Mouse (Mus musculus) C2C12 (cell line): ENCODE measurements around the gene Rsph6a.

Experiments
- CEBPB ChIP-seq: IDR thresholded peaks from one replicate; pipeline ENCODE4 v1.6.1; 2011; ENCODE audit warnings: low read depth, mild to moderate bottlenecking, control low read depth, moderate library complexity
- CTCF ChIP-seq: IDR thresholded peaks from one replicate; pipeline ENCODE4 v1.5.1; 2011; ENCODE audit not compliant: control insufficient read depth, insufficient read depth, insufficient read length
- MAX ChIP-seq: IDR thresholded peaks from one replicate; pipeline ENCODE4 v1.6.1; 2011; ENCODE audit warnings: mild to moderate bottlenecking, control low read depth
- MYOD1 ChIP-seq: IDR thresholded peaks from one replicate; pipeline ENCODE4 v1.6.1; 2011; ENCODE audit warnings: low read depth; ENCODE audit not compliant: control insufficient read depth, insufficient read length
- MYOG ChIP-seq: IDR thresholded peaks from one replicate; pipeline ENCODE4 v1.6.1; 2011; ENCODE audit not compliant: control insufficient read depth, insufficient read length; ENCODE audit errors: extremely low read depth
- USF1 ChIP-seq: IDR thresholded peaks from one replicate; pipeline ENCODE4 v1.6.1; 2011; ENCODE audit warnings: low read depth, mild to moderate bottlenecking, control low read depth, moderate library complexity

DNA sequence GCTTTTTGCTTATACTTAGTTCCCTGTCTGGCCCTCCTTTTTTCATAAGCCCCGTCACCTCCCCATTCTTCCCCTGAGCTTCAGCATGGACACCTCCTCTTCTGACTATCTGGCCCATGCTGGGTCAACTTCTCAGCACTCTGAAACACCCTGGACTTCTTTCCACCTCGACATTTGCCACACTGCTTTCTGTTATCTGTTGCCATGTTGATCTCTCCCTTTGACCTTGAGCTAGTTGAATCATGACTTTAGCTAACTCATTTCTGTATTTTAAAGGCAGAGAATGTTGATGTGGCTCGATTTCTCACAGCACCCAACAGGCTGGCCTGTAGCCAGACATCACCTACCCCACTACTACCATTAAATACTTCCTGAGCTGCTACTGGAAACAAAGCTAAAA lies 52.9 kb downstream of the Rsph6a start:
- no peak for TF ChIP-seq CTCF
- TF ChIP-seq MAX, result no peak
- no peak for TF ChIP-seq USF1
- no peak for TF ChIP-seq MYOG
- TF ChIP-seq CEBPB, result no peak
- TF ChIP-seq MYOD1, result no peak
